Comparison of ENCODE assay signal across 18 mouse cellular contexts in the genomic region with DNA sequence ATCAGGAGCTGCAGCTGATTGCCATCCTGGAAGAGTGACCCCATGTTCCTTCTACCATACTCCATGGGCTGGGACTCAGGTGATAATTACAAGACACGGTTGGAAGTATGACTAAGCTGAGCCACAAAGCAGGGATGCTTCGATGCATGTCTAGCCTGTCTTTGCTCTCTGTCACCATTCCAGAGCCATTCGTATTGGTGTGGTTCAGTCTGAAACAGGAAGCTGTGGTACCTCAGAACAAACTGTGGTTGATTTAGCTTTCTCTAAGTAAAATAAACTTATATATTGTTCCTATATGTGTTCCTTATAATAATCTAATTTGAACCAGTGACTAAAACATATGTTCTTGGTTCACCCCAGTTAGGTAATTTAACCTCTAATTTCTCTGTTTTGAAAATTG.
DNase-seq lines count a peak whose midpoint lies in the region; ATAC-seq and TF ChIP-seq lines count a peak whose summit lies in the region.
"Had no signal": no experiment of that assay in that cellular context is flagged by ENCODE, and none has a peak within 500 bp of the region (broad histone marks: within the 10 kb centered on the region; RNA-seq: fewer than 3 reads in every experiment).

No protein-coding gene starts in this region.

- H3K9ac ChIP-seq in intestine, embryonic 16.5 days (ENCODE audit: low read depth, low read length), result no peak overlapping the region
- H3K9ac ChIP-seq: forebrain, embryonic 13.5 days; hindbrain, embryonic 13.5 days; liver, postnatal 0 days; midbrain, embryonic 13.5 days had no signal

- 11% methylated on average over 3 of the region's 3 CpGs for WGBS in spleen, adult 2 months
- 83% methylated on average over 3 of the region's 3 CpGs for WGBS in intestine, embryonic 16.5 days

- H3K4me1 ChIP-seq in spleen, adult 2 months (ENCODE audit: control insufficient read depth, insufficient read depth, insufficient read length), result peaks cover 27% of the 10 kb centered on the region
- peaks cover 6% of the 10 kb centered on the region; the same call in 1 of the 2 replicates for H3K4me1 ChIP-seq in intestine, embryonic 16.5 days (ENCODE audit: control insufficient read depth, insufficient read depth, low read length)
- H3K4me1 ChIP-seq: midbrain, embryonic 13.5 days had no signal

- no peak for TF ChIP-seq CTCF in spleen, adult 2 months (IDR thresholded peaks at IDR 0.05; ENCODE audit: extremely low read depth, insufficient read depth, insufficient read length, insufficient replicate concordance)

- no peak overlapping the region for H3K4me3 ChIP-seq in spleen, adult 2 months (ENCODE audit: extremely low read depth, insufficient read depth, insufficient read length)
- no peak overlapping the region for H3K4me3 ChIP-seq in intestine, embryonic 16.5 days (ENCODE audit: low read length)
- H3K4me3 ChIP-seq: forebrain, embryonic 13.5 days; hindbrain, embryonic 13.5 days; midbrain, embryonic 13.5 days had no signal

- peak; percentile 5 to 11 for DNase-seq in spleen, adult 2 months (ENCODE audit: low read depth in 1 of 2, low spot score in 2 of 2)
- DNase-seq in spleen, adult 12 weeks (ENCODE audit: low spot score), result no peak
- DNase-seq in CD4-positive helper T cell, adult 2 months (ENCODE audit: low read depth, low spot score), result peak; percentile 49
- peak; percentile 59 for DNase-seq in naive thymus-derived CD4-positive, alpha-beta T cell, adult 2 months (ENCODE audit: low read depth)
- no peak for DNase-seq in urinary bladder, postnatal 36 days (ENCODE audit: low spot score in 2 of 2)
- DNase-seq in frontal cortex, postnatal 14 days (ENCODE audit: low spot score in 2 of 2), result no peak
- DNase-seq: cerebellum, adult 9-10 months; embryo, embryonic 11 days; liver; liver, postnatal 0 days; right cerebral cortex, postnatal 14 days had no signal

- H3K27me3 ChIP-seq in spleen, adult 2 months (ENCODE audit: control insufficient read depth, insufficient read depth, low read length), result no peaks in the 10 kb centered on the region
- H3K27me3 ChIP-seq in intestine, embryonic 16.5 days (replicated peaks; ENCODE audit: control insufficient read depth, insufficient read depth, low read length), result no peaks in the 10 kb centered on the region
- H3K27me3 ChIP-seq: hindbrain, embryonic 13.5 days; midbrain, embryonic 13.5 days had no signal

- H3K27ac ChIP-seq in spleen, adult 2 months (ENCODE audit: insufficient read depth, low read length), result no peak overlapping the region
- no peak overlapping the region for H3K27ac ChIP-seq in intestine, embryonic 16.5 days (ENCODE audit: low read length)
- H3K27ac ChIP-seq: forebrain, embryonic 13.5 days; kidney, postnatal 0 days; midbrain, embryonic 13.5 days had no signal

- TF ChIP-seq POLR2A in spleen, adult 2 months (IDR thresholded peaks at IDR 0.05; ENCODE audit: low read depth, low read length), result no peak

- no peak overlapping the region for H3K4me2 ChIP-seq in intestine, embryonic 16.5 days (ENCODE audit: low read depth, low read length)
- H3K4me2 ChIP-seq: forebrain, embryonic 13.5 days; hindbrain, embryonic 13.5 days; midbrain, embryonic 13.5 days had no signal

- no peaks in the 10 kb centered on the region for H3K9me3 ChIP-seq in intestine, embryonic 16.5 days (ENCODE audit: control insufficient read depth, low read length)
- H3K9me3 ChIP-seq: forebrain, embryonic 13.5 days; hindbrain, embryonic 13.5 days; midbrain, embryonic 13.5 days had no signal

- H3K36me3 ChIP-seq in spleen, adult 2 months (ENCODE audit: control insufficient read depth, insufficient read depth, low read length), result no peaks in the 10 kb centered on the region
- no peaks in the 10 kb centered on the region for H3K36me3 ChIP-seq in intestine, embryonic 16.5 days (ENCODE audit: control insufficient read depth, insufficient read depth, low read length)
- H3K36me3 ChIP-seq: hindbrain, embryonic 13.5 days; midbrain, embryonic 13.5 days had no signal

- peak; percentile 67 for ATAC-seq in granulocyte monocyte progenitor cell, adult 5-6 weeks (replicated peaks; ENCODE audit: poor library complexity, severe bottlenecking)
- ATAC-seq in intestine, embryonic 16.5 days, result no peak
- ATAC-seq: forebrain, embryonic 13.5 days; intestine, postnatal 0 days; liver, postnatal 0 days; midbrain, embryonic 13.5 days had no signal

Comparison
In these comparisons a context has a peak if more than half of its experiments do, and no peak if none do; other contexts are left out.
1. DNase-seq: peak in spleen, adult 2 months (2 of 2), CD4-positive helper T cell, adult 2 months (single experiment) and naive thymus-derived CD4-positive, alpha-beta T cell, adult 2 months (single experiment); none in spleen, adult 12 weeks (single experiment), urinary bladder, postnatal 36 days (0 of 2) and frontal cortex, postnatal 14 days (0 of 2).